Mouse (Mus musculus) heart, postnatal 14 days (tissue): Measurements from ENCODE around the gene Itgb4. TPM values are rescaled to one million over a fixed set of nuclear protein-coding genes. Genes with fewer than 3 reads are reported as not detected.

ENCODE experiments used
- DNase-seq, 2 experiments: peaks; one replicate each; pipeline ENCODE4 v3.0.0; 2021 to 2022
- intact Hi-C: fragments of 180-260 bp; cut with DNase I; formaldehyde crosslinking; loops from one replicate; pipeline ENCODE4 v1.15.1; 2025
- total RNA-seq, 2 experiments: library from RNA; stranded (reverse); gene quantifications; 2 replicates each; pipeline ENCODE4 v1.2.3; 2021

The Itgb4 gene
- total RNA-seq, 2 experiments from 2014 or later: 4.3 to 4.5 TPM

DNA sequence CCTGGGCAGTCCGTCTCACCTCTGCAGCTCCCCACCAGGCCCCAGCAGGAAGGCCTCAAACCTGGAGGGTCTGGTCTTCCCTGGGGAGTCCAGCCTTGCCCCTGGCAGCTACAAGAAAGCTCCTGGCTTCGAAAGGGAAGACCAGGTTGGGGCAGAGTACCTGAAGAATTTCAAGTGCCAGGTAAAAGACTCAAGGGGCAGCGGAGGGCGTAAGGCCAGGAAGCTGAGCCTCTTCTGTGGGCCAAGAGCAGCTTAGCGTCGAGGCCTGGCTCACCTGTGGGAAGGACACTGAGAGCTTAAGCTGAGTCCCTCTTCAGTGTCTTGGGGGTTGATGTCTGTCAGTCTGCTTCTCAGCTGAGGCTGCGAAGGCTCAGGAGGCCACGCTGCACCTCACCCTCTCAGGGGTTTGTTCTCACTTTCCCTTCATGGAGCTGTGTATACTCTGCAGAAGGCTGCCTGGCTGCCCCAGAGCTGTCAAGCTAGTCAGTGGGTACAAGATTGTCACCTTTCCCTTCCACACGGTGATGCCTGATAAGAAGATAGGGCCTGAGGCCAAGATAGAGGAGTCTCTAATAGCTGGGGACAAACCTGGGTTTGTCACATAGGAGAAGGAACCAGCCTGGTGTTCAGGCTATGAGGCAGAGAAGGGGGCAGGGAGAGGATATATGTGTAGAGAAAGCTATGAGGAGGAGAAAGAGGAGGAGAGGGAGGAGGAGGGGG lies 79.2 kb downstream of the Itgb4 start:
- intact Hi-C loops: no loop called here
- DNase-seq: no peak

DNA sequence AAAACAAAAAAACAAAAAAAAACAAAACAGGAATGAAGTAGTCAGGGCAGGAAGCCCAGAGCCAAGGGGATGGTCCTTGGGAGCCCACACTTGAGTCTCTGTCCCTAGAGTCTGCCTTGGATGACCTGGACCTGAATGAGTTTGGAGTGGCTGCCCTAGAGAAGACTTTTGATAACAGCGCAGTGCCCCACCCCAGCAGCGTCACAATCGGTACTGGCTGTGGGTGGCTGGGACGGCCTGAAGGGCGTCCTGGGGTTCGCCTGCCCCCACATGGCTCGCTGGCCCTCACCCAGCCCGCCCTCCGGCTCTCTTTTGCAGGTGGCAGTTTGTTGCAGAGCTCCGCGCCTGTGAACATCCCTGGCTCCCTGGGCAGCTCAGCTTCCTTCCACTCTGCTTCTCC lies 81.4 kb downstream of the Itgb4 start:
- intact Hi-C loops: no loop called here
- DNase-seq: no peak

- intact Hi-C loops: no loop called here
- no peak for DNase-seq
These were observed 82.8 kb downstream of the Itgb4 start for GRCm38 (mm10) chr11:116057237-116057881.

Other genes with a start within 250 kb of the Itgb4 start
- gene Tmem94, start 209.3 kb upstream of the Itgb4 start, total RNA-seq: 100 to 1,000 TPM; 103 to 111 TPM
- 10 to 100 TPM; 54.0 to 54.9 TPM for gene Caskin2, start 161.1 kb upstream of the Itgb4 start, total RNA-seq
- gene Tsen54, start 160.0 kb upstream of the Itgb4 start, total RNA-seq: 10 to 100 TPM in 1 of 2 experiments, 1 to 10 TPM in 1; 8.7 to 12.1 TPM
- gene Llgl2, start 150.7 kb upstream of the Itgb4 start, total RNA-seq: 10 to 100 TPM; 15.0 to 18.2 TPM
- under 1 TPM; 0.07 to 0.14 TPM for gene Myo15b, start 116.3 kb upstream of the Itgb4 start, total RNA-seq
- gene Smim5, start 74.7 kb upstream of the Itgb4 start, total RNA-seq: 10 to 100 TPM; 19.6 to 20.4 TPM
- gene Smim6, start 62.7 kb upstream of the Itgb4 start, total RNA-seq: under 1 TPM; 0.22 to 0.48 TPM
- 10 to 100 TPM; 20.6 to 23.8 TPM for gene Sap30bp, start 41.4 kb upstream of the Itgb4 start, total RNA-seq
- gene Recql5, start 41.2 kb upstream of the Itgb4 start, total RNA-seq: 1 to 10 TPM; 7.1 to 8.9 TPM
- 10 to 100 TPM; 18.6 to 19.3 TPM for gene Galk1, start 38.0 kb downstream of the Itgb4 start, total RNA-seq
- 100 to 1,000 TPM; 184 to 193 TPM for gene H3f3b, start 53.3 kb downstream of the Itgb4 start, total RNA-seq
- 10 to 100 TPM; 12.2 to 12.9 TPM for gene Unk, start 55.6 kb downstream of the Itgb4 start, total RNA-seq
- 1 to 10 TPM in 1 of 2 experiments, under 1 TPM in 1; 0.81 to 1.7 TPM for gene Unc13d, start 103.3 kb downstream of the Itgb4 start, total RNA-seq
- 10 to 100 TPM; 83.6 to 89.5 TPM for gene Wbp2, start 112.3 kb downstream of the Itgb4 start, total RNA-seq
- 10 to 100 TPM; 46.3 to 46.9 TPM for gene Trim47, start 152.5 kb downstream of the Itgb4 start, total RNA-seq
- 1 to 10 TPM; 7.3 to 8.2 TPM for gene Trim65, start 156.4 kb downstream of the Itgb4 start, total RNA-seq
- 10 to 100 TPM; 55.5 to 56.3 TPM for gene Mrpl38, start 164.2 kb downstream of the Itgb4 start, total RNA-seq
- 10 to 100 TPM; 15.1 to 17.2 TPM for gene Fbf1, start 193.5 kb downstream of the Itgb4 start, total RNA-seq
- gene Ten1, start 224.1 kb downstream of the Itgb4 start, total RNA-seq: 10 to 100 TPM; 22.2 to 27.0 TPM
- gene Acox1, start 224.3 kb downstream of the Itgb4 start, total RNA-seq: 100 to 1,000 TPM; 101 to 116 TPM